Mouse (Mus musculus) limb, embryonic 11.5 days (tissue): ENCODE measurements at regions not wholly inside any gene's neighbourhood (a gene's known extent, or its start where the extent isn't known, plus 50 kb on each side); places are given as distances from the start of the nearest gene placed in this dataset.

ENCODE experiments used
- ATAC-seq: fragments of 200-750 bp; cut with Nextera tagmentation; 2 replicates; pipeline ENCODE4 v1.8.0; 2017; ENCODE audit warnings: low read depth; ENCODE audit not compliant: insufficient number of reproducible peaks, low FRiP score, low TSS enrichment
- DNase-seq: peaks from one replicate; pipeline ENCODE4 v3.0.0-alpha.2; 2015; ENCODE audit warnings: low spot score
- H3K27ac ChIP-seq: fragments of 300-500 bp; sonication (generic); replicated peaks from 2 replicates; pipeline ENCODE4 v1.5.1; 2014; ENCODE audit warnings: low read depth, mild to moderate bottlenecking, low read length
- H3K27me3 ChIP-seq: fragments of 300-500 bp; sonication (generic); 2 replicates; pipeline ENCODE4 v1.6.1; 2014; ENCODE audit warnings: mild to moderate bottlenecking, low read length, mixed read lengths; ENCODE audit not compliant: control insufficient read depth, insufficient read depth
- H3K36me3 ChIP-seq: fragments of 300-500 bp; sonication (generic); 2 replicates; pipeline ENCODE4 v1.6.1; 2014; ENCODE audit warnings: mild to moderate bottlenecking, low read length, moderate library complexity, mixed read lengths; ENCODE audit not compliant: control insufficient read depth, insufficient read depth
- H3K4me1 ChIP-seq: fragments of 300-500 bp; sonication (generic); 2 replicates; pipeline ENCODE4 v1.6.1; 2014; ENCODE audit warnings: low read length, mixed read lengths; ENCODE audit not compliant: control insufficient read depth, insufficient read depth
- H3K4me2 ChIP-seq: fragments of 300-500 bp; sonication (generic); 2 replicates; pipeline ENCODE4 v1.6.1; 2014; ENCODE audit warnings: low read depth, mild to moderate bottlenecking, moderate library complexity; ENCODE audit not compliant: severe bottlenecking
- H3K4me3 ChIP-seq: fragments of 300-500 bp; sonication (generic); 2 replicates; pipeline ENCODE4 v1.5.1; 2014; ENCODE audit warnings: low read depth, low read length
- H3K9ac ChIP-seq: fragments of 300-500 bp; sonication (generic); 2 replicates; pipeline ENCODE4 v1.6.1; 2014; ENCODE audit warnings: mild to moderate bottlenecking, low read length
- H3K9me3 ChIP-seq: fragments of 300-500 bp; sonication (generic); 2 replicates; pipeline ENCODE4 v1.6.1; 2016; ENCODE audit warnings: low read length; ENCODE audit not compliant: control insufficient read depth
- WGBS: fragments of 180-500 bp; shearing (Covaris S2); extraction: QIAGEN DNeasy Blood & Tissue Kit; methylation state at CpG from one replicate; pipeline ENCODE4 v1.1.7; 2014; 5-methylcytosine and 5-hydroxymethylcytosine counted together

- no peaks in the 10 kb centered on the region for H3K4me1 ChIP-seq
- H3K36me3 ChIP-seq = no peaks in the 10 kb centered on the region
- H3K9ac ChIP-seq = no peak overlapping the region
- 71% methylated on average over 1 of the region's 1 CpGs for WGBS
- DNase-seq (no peak), ATAC-seq (no peak)
- no peaks in the 10 kb centered on the region for H3K27me3 ChIP-seq
- H3K27ac ChIP-seq = no peak overlapping the region
- no peak overlapping the region for H3K4me2 ChIP-seq
- H3K4me3 ChIP-seq = no peak overlapping the region
- H3K9me3 ChIP-seq = no peaks in the 10 kb centered on the region
These were observed 348.1 kb upstream of the Adgra3 start for GRCm38 (mm10) chr5:50406923-50407322.

- Histone ChIP-seq H3K4me2 (no peak overlapping the region), H3K4me1 (no peaks in the 10 kb centered on the region), H3K9me3 (no peaks in the 10 kb centered on the region), H3K27me3 (no peaks in the 10 kb centered on the region), H3K36me3 (no peaks in the 10 kb centered on the region), H3K9ac (no peak overlapping the region), H3K27ac (no peak overlapping the region), H3K4me3 (no peak overlapping the region)
- 85% methylated on average over 3 of the region's 3 CpGs for WGBS
- no peak for ATAC-seq
- no peak for DNase-seq
These were observed 347.7 kb upstream of the Adgra3 start for GRCm38 (mm10) chr5:50406520-50406919.
